ENCODE assay signal across 22 mouse cellular contexts in the genomic region with DNA sequence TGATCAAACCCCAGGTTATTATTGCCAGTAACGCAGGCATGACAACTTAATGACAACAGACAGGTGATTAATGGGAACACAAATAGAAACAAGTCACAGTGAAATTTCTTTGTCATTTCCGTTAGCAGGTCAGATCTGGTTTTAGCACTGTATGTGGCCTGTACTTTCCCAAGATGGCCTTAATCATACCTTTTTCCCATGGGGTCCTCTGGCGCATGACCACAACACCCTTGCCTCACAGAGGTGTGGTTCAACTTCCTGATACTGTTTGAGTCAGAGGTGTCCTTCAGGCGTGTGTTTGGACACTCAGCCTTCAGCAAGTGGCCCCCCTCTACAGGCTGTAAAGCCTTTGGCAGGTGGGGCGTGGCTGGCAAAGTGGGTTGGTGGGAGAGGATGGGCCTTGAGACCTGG.
"Had no signal": no experiment of that assay in that cellular context is flagged by ENCODE, and none has a peak within 500 bp of the region (broad histone marks: within the 10 kb centered on the region; RNA-seq: fewer than 3 reads in every experiment).

No protein-coding gene starts in this region.

- H3K4me3 ChIP-seq: kidney, embryonic 15.5 days; limb, embryonic 12.5 days; limb, embryonic 15.5 days; midbrain, embryonic 13.5 days; myocyte; neural tube, embryonic 13.5 days had no signal

- H3K4me2 ChIP-seq: kidney, embryonic 15.5 days; limb, embryonic 12.5 days; limb, embryonic 15.5 days; liver, embryonic 11.5 days; lung, embryonic 14.5 days; midbrain, embryonic 13.5 days; neural tube, embryonic 13.5 days had no signal

- DNase-seq: kidney, adult 11 months; kidney, adult 8-10 months; kidney, postnatal 10 days; kidney, postnatal 36 days; left cerebral cortex, postnatal 4 days; liver, postnatal 0 days; lung, embryonic 14.5 days; retina, postnatal 1 day; right cerebral cortex, postnatal 25 days; spleen, adult 18-20 months; thymus, adult 18-20 months; thymus, postnatal 36 days had no signal

- H3K36me3 ChIP-seq: kidney, embryonic 15.5 days; limb, embryonic 12.5 days; limb, embryonic 15.5 days; midbrain, embryonic 13.5 days; neural tube, embryonic 13.5 days had no signal

- H3K27me3 ChIP-seq: kidney, embryonic 15.5 days; limb, embryonic 12.5 days; limb, embryonic 15.5 days; midbrain, embryonic 13.5 days had no signal

- ATAC-seq: liver, postnatal 0 days; lung, postnatal 0 days; midbrain, embryonic 13.5 days had no signal

- H3K4me1 ChIP-seq: kidney, embryonic 15.5 days had no signal

- H3K9me3 ChIP-seq: kidney, embryonic 15.5 days; limb, embryonic 12.5 days; limb, embryonic 15.5 days; neural tube, embryonic 13.5 days had no signal

- H3K9ac ChIP-seq: kidney, embryonic 15.5 days; limb, embryonic 12.5 days; limb, embryonic 15.5 days; liver, embryonic 14.5 days; liver, postnatal 0 days; lung, embryonic 14.5 days; midbrain, embryonic 13.5 days; neural tube, embryonic 13.5 days had no signal

- H3K27ac ChIP-seq: kidney, embryonic 15.5 days; limb, embryonic 12.5 days; limb, embryonic 15.5 days; liver, embryonic 14.5 days; macrophage; midbrain, embryonic 13.5 days; neural tube, embryonic 13.5 days had no signal
